Mouse (Mus musculus) layer of hippocampus, adult 2 months (tissue): ENCODE data around the gene Lbp. TPM values are rescaled to one million over a fixed set of nuclear protein-coding genes. Genes with fewer than 3 reads are reported as not detected.

Experiments
- DNase-seq, 2 experiments: peaks; one replicate each; pipeline ENCODE4 v3.0.0; 2022; ENCODE audit warnings: low spot score in 2 of 2
- H3K27ac ChIP-seq: fragments of 200-600 bp; 2 replicates; pipeline ENCODE4 v1.8.1; 2022
- H3K4me3 ChIP-seq: fragments of 200-600 bp; 2 replicates; pipeline ENCODE4 v1.8.1; 2022; ENCODE audit warnings: mild to moderate bottlenecking
- CTCF ChIP-seq: fragments of 200-600 bp; conservative IDR thresholded peaks from 2 replicates; pipeline ENCODE4 v1.8.1; 2022; ENCODE audit warnings: antibody characterized with exemption, mild to moderate bottlenecking, moderate library complexity
- total RNA-seq, 2 experiments: library from RNA; stranded (reverse); gene quantifications; 2 replicates each; pipeline ENCODE4 v1.2.3; 2021

Lbp gene
- total RNA-seq, 2 experiments from 2014 or later, result 1.4 to 1.8 TPM

- peak overlapping the region; percentile 84; the same call in 1 of the 2 replicates for H3K27ac ChIP-seq
- TF ChIP-seq CTCF, result no peak
- no peak for DNase-seq
- peak overlapping the region; percentile 88 for H3K4me3 ChIP-seq
These were observed 53.7 kb downstream of the Lbp start for GRCm38 (mm10) chr2:158359757-158360620.

- peak; percentile 91 for TF ChIP-seq CTCF
- DNase-seq, result peak; percentile 84 to 87
- Histone ChIP-seq H3K4me3 (peak overlapping the region; percentile 88), H3K27ac (peak overlapping the region; percentile 84)
These were observed 54.8 kb downstream of the Lbp start for GRCm38 (mm10) chr2:158360873-158361677.

GRCm38 (mm10) chr2:158361678-158362320 is 55.5 kb downstream of the Lbp start:
- Histone ChIP-seq H3K27ac (peak overlapping the region; percentile 57; the same call in 1 of the 2 replicates), H3K4me3 (peak overlapping the region; percentile 88)
- TF ChIP-seq CTCF, result peak; percentile 57
- DNase-seq, result no peak

- no peak for DNase-seq
- TF ChIP-seq CTCF, result no peak
- Histone ChIP-seq H3K4me3 (no peak overlapping the region), H3K27ac (no peak overlapping the region)
These were observed 57.9 kb downstream of the Lbp start for GRCm38 (mm10) chr2:158364175-158364574.

DNA sequence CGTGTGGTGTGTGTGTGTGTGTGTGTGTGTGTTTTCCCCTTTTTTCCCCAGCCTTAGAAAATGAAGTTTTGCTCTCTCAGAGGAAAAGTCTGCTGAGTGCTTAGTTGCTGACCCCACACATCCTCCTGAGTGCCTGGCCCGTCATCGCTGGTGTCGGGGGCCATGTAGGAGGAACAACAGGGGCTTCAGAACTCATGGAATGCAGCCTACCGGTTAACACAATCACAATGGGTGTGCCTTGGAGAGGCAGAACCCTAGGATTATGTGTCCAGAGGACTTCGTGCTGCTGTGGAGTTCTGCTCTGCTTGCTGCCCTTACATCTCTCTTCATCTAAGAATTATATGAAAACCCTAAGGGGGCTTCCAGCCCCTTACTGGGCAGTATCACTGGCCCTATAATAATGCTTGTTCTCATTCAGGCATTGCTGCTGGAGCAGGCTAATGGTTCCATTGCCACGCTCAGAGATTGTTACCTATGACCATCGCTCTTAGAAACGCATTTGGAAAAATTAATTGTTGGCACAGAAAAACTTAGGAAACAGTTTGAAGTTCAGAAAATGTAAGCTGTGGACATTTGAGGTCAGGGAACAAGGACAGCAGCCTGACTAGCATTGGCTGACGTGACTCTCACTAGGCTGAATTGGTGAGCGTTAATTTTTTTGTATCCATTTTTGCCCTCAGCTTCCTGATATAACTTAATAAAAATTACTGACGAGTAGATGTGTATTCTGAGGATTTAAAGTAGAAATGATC is 59.0 kb downstream of the Lbp start:
- DNase-seq, result no peak
- H3K27ac ChIP-seq, result no peak overlapping the region
- H3K4me3 ChIP-seq, result no peak overlapping the region
- TF ChIP-seq CTCF, result no peak

- no peak for TF ChIP-seq CTCF
- no peak overlapping the region for H3K4me3 ChIP-seq
- H3K27ac ChIP-seq, result no peak overlapping the region
- DNase-seq, result no peak
These were observed 61.4 kb downstream of the Lbp start for GRCm38 (mm10) chr2:158367654-158368053.

DNA sequence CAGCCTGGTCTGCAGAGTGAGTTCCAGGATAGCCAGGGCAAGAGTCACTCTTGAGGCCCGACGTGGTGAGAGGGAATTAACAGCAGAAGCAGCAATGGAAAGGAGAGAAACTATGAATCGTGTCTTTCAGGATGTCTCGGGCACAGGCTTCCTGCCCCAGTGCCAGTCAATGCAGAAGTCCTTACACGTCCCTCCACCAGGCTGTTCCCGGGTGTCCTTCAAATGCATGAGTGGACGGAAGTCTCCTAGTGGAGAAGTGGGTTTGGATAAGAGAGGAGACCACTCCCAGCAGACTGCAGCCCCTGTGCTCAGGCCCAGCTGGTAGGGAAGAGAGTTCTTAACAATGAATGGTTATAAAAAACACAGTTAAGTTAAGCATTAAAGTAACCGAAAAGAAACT is 62.0 kb downstream of the Lbp start:
- Histone ChIP-seq H3K27ac (no peak overlapping the region), H3K4me3 (no peak overlapping the region)
- DNase-seq, result no peak
- no peak for TF ChIP-seq CTCF

DNA sequence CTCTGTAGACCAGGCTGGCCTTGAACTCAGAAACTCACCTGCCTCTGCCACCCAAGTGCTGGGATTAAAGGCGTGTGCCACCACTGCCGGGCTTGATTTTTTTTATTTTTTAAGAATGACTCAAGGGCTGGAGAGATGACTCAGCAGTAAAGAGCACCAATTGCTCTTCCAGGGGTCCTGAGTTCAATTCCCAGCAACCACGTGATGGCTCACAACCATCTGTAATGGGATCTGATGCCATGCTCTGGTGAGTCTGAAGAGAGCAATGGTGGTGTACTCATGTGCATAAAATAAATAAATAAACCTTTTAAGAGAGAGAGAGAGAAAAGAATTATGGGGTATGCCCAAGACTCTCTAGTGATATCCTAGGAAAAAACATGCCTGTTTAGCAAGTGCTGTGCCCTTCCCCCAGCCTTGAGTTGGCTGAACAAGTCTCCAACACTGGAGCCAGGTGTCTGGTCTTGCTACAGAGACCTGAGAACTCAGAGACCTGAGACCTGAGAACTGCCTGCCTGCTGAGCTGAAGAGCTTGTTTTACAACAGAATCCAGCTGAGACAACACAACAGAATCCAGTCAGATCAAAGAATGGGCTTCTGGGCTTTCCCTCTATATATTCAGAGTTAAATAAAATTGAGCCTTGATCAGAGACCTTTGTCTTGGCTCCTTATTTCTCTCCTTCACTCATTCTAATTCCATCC is 63.3 kb downstream of the Lbp start:
- DNase-seq, result no peak
- Histone ChIP-seq H3K27ac (no peak overlapping the region), H3K4me3 (no peak overlapping the region)
- TF ChIP-seq CTCF, result no peak

- TF ChIP-seq CTCF, result no peak
- DNase-seq, result no peak
- Histone ChIP-seq H3K27ac (no peak overlapping the region), H3K4me3 (no peak overlapping the region)
These were observed 63.9 kb downstream of the Lbp start for GRCm38 (mm10) chr2:158370173-158370550.

GRCm38 (mm10) chr2:158373061-158373460 is 66.8 kb downstream of the Lbp start:
- DNase-seq, result no peak
- Histone ChIP-seq H3K4me3 (no peak overlapping the region), H3K27ac (no peak overlapping the region)
- TF ChIP-seq CTCF, result no peak

DNA sequence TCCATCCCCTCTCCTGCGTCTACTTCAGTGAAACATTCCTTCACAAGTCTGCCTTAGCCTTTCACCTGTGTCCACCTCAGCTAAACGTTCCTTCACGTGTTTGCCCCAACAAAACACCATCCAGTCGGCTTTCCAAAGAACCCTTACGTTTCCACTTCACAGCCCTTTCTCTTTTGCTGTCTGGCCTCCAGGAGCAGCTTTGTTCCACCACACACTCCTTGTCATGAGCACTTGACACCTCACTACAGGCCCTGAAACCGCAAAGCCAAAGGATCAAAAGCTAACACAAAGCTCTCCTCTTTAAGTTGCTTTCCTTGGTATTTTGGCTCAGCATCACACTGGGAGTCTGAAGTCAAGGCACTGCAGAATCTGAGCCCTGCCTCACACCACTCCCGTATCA is 67.2 kb downstream of the Lbp start:
- H3K4me3 ChIP-seq, result no peak overlapping the region
- no peak for DNase-seq
- TF ChIP-seq CTCF, result no peak

More for the DNA sequence above, 67.2 kb downstream of the Lbp start:
- H3K27ac ChIP-seq, result no peak overlapping the region
